Mouse (Mus musculus): ENCODE results near the gene Ndufs3. TPM values are rescaled to one million over a fixed set of nuclear protein-coding genes. Genes with fewer than 3 reads are reported as not detected.
A peak's percentile ranks its signal among the peaks of the same experiment; 100 is the strongest.

The Ndufs3 gene
- polyA plus RNA-seq, 1 experiment = 57.6 TPM

DNA sequence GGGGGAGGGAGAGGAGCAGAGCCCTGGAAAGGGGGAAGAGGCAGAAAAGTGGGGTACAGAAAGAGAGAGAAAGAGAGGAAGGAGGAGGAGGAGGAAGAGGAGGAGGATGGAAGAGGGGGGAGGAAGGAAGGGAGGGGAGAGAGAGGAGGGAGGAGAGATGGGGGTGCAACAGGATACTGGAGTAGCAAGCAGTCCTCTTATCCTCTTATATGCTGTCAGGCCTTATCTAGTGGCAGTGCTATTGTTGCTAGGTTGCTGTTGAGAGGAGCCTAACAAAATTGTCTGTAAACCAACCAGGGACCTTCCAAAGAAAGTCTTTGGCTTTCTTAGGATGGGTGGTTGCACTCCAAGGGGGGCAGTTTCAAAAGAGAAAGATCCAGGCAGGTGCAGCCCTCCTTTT is 25.2 kb downstream of the Ndufs3 start:
- Histone ChIP-seq H3K4me3 (replicated peaks; ENCODE audit: control insufficient read depth, low read depth, low read length) (no peak overlapping the region), H3K27ac (ENCODE audit: control insufficient read depth, insufficient read depth, low read depth, low read length, poor library complexity) (no peak overlapping the region), H3K4me1 (ENCODE audit: control insufficient read depth, insufficient read depth, low read length) (no peaks in the 10 kb centered on the region; the same call in 1 of the 2 replicates)
- TF ChIP-seq CTCF (IDR thresholded peaks at IDR 0.05; ENCODE audit: control insufficient read depth, insufficient read depth, low read length) = no peak
- TF ChIP-seq POLR2A (IDR thresholded peaks at IDR 0.05; ENCODE audit: borderline replicate concordance, control insufficient read depth, low read depth, low read length) = no peak

DNA sequence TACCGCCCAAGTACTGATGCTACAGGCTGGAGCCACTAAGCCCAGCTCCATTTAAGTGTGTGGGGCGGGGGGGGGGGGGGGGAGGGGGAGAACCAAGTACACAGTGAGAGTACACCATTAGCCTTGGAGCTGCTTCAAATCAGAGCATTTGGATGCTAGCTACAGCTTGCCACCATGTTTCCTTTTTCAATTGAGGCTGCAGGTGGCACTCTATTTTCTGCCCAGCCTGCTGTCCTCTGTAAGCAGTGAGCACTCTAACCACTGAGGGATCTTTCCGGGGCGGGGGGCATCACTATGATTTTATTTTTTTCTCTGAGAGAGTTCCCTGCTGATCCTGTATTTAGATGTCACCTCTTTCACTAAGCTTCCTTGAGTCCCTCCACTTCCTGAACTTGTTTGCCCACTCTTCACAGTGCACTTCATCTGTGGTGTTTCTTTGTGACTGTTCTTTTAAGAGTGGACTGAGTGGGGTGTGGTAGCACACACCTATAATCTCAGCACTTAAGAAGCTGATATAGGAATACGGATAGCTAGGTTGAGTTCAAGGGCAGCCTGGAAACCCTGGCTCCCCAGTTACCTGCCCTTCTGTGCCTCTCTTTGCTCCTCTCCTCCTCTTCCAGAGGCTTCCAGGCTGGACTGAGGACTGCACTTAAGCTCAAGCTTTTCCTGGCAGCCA is 26.9 kb downstream of the Ndufs3 start:
- TF ChIP-seq CTCF (IDR thresholded peaks at IDR 0.05; ENCODE audit: control insufficient read depth, insufficient read depth, low read length) (no peak), POLR2A (IDR thresholded peaks at IDR 0.05; ENCODE audit: borderline replicate concordance, control insufficient read depth, low read depth, low read length) (no peak)
- Histone ChIP-seq H3K4me3 (replicated peaks; ENCODE audit: control insufficient read depth, low read depth, low read length) (no peak overlapping the region), H3K27ac (ENCODE audit: control insufficient read depth, insufficient read depth, low read depth, low read length, poor library complexity) (no peak overlapping the region), H3K4me1 (ENCODE audit: control insufficient read depth, insufficient read depth, low read length) (no peaks in the 10 kb centered on the region; the same call in 1 of the 2 replicates)
- 65% methylated on average over 5 of the region's 5 CpGs for WGBS

DNA sequence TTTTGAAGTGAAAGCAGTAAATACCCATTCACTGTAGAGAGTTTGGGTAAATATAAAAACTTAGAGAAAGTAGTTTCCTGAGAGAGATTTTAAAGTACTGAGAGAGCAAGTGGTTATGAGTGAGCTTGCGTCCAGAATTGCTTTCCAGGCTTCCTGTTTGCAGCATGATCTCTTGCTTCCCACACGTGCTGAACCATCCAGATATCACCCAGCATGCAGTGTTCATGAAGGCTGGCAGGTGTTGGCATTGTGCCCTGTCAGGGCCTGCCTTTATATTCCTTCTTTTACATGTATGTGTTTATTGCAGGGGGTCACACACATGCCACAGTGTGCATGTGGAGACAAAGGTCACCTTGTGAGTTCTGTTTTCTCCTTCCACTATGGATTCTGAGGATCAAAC is 29.4 kb downstream of the Ndufs3 start:
- Histone ChIP-seq H3K4me3 (replicated peaks; ENCODE audit: control insufficient read depth, low read depth, low read length) (no peak overlapping the region), H3K27ac (ENCODE audit: control insufficient read depth, insufficient read depth, low read depth, low read length, poor library complexity) (no peak overlapping the region), H3K4me1 (ENCODE audit: control insufficient read depth, insufficient read depth, low read length) (no peaks in the 10 kb centered on the region; the same call in 1 of the 2 replicates)
- TF ChIP-seq CTCF (IDR thresholded peaks at IDR 0.05; ENCODE audit: control insufficient read depth, insufficient read depth, low read length) = no peak
- no peak for TF ChIP-seq POLR2A (IDR thresholded peaks at IDR 0.05; ENCODE audit: borderline replicate concordance, control insufficient read depth, low read depth, low read length)
- WGBS = 27% methylated on average over 2 of the region's 2 CpGs

GRCm38 (mm10) chr2:90874025-90874424 is 30.6 kb downstream of the Ndufs3 start:
- WGBS = 82% methylated on average over 1 of the region's 1 CpGs
- Histone ChIP-seq H3K27ac (ENCODE audit: control insufficient read depth, insufficient read depth, low read depth, low read length, poor library complexity) (no peak overlapping the region), H3K4me3 (replicated peaks; ENCODE audit: control insufficient read depth, low read depth, low read length) (no peak overlapping the region), H3K4me1 (ENCODE audit: control insufficient read depth, insufficient read depth, low read length) (no peaks in the 10 kb centered on the region; the same call in 1 of the 2 replicates)
- TF ChIP-seq CTCF (IDR thresholded peaks at IDR 0.05; ENCODE audit: control insufficient read depth, insufficient read depth, low read length) (no peak), POLR2A (IDR thresholded peaks at IDR 0.05; ENCODE audit: borderline replicate concordance, control insufficient read depth, low read depth, low read length) (no peak)

DNA sequence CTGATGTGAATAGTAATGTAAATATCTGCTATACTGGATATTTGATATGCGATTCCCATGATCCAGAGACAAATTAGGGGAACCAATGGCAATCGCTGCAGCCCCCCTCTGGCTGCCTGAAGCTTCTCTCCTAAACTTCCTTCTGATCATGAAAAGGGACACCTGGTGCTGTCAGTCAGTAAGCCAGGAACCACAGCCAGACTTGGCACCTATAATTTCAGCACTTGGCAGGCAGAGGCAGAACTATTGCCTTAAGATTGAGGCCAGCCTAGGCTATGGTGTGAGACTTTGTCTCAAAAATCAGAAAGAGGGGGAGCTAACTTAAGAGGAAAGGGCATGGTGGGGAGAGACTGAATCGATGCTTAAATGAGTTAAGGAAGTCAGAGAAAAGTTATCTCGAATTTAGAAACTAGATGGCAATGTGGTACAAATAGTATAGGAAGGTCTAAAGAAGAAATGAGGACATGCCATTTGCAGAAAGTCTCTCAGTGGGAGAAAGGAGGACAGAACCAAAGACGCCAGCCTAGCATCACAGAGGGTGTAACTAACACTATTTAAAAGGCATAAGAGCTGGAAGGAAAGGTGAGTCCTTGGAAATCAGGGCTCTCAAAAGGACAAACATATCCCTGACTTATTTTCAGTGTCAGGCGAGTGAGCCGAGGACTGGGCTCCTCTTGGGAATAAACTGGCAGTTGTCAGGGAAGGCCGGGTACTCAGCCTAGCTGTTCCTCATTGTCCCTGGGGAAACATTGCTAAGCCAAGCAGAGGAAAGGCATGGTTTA is 33.3 kb downstream of the Ndufs3 start:
- WGBS = 60% methylated on average over 8 of the region's 8 CpGs
- TF ChIP-seq CTCF (IDR thresholded peaks at IDR 0.05; ENCODE audit: control insufficient read depth, insufficient read depth, low read length) (no peak), POLR2A (IDR thresholded peaks at IDR 0.05; ENCODE audit: borderline replicate concordance, control insufficient read depth, low read depth, low read length) (no peak)
- Histone ChIP-seq H3K4me3 (replicated peaks; ENCODE audit: control insufficient read depth, low read depth, low read length) (no peak overlapping the region), H3K4me1 (ENCODE audit: control insufficient read depth, insufficient read depth, low read length) (no peaks in the 10 kb centered on the region; the same call in 1 of the 2 replicates), H3K27ac (ENCODE audit: control insufficient read depth, insufficient read depth, low read depth, low read length, poor library complexity) (no peak overlapping the region)

DNA sequence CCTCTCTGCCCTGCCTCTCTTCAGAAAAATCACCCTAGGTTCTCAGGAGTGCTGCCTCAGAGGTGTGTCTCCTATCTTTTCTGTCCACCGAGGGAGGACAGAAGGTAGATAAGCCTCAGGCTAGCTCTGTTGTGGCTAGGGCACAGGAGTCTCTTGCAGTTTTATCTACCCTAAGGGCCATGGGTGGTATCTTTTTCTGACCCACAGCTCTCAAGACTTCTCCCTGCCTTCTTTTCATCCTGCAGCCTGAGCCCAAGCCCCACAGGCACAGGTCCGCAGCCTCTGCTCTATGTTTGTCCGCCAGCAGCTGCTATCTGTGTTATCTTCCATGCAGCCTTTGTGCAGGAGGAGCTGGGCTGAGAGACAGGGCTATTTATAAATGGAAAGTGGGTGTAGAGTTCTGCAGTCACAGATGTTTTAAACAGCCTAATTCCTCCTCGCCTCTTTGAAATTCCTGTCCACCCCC is 34.5 kb downstream of the Ndufs3 start:
- 43% methylated on average over 4 of the region's 4 CpGs for WGBS
- H3K4me1 ChIP-seq (ENCODE audit: control insufficient read depth, insufficient read depth, low read length) = no peaks in the 10 kb centered on the region; the same call in 1 of the 2 replicates
- no peak for TF ChIP-seq POLR2A (IDR thresholded peaks at IDR 0.05; ENCODE audit: borderline replicate concordance, control insufficient read depth, low read depth, low read length)
- TF ChIP-seq CTCF (IDR thresholded peaks at IDR 0.05; ENCODE audit: control insufficient read depth, insufficient read depth, low read length) = no peak

DNA sequence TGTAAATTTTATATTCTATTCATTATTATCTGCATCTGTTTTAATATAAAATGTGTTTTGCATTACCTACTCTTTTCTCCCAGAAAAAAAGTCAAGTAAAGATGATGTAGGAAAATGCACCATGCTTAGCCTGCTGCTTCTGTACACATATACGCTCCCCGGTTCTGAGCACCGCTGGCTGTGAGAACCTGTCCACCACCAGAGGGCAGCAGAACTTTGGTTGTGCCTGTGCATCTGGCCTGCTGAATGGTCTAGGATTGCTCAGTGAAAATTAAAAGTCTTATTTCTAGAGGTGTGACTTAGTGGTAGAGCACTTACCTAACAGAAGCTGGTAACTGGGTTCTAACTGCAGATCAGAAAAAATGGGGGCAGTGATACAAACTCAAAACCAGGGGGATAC is 38.1 kb downstream of the Ndufs3 start:
- TF ChIP-seq CTCF (IDR thresholded peaks at IDR 0.05; ENCODE audit: control insufficient read depth, insufficient read depth, low read length) (peak; percentile 96), POLR2A (IDR thresholded peaks at IDR 0.05; ENCODE audit: borderline replicate concordance, control insufficient read depth, low read depth, low read length) (no peak)
- Histone ChIP-seq H3K4me3 (replicated peaks; ENCODE audit: control insufficient read depth, low read depth, low read length) (no peak overlapping the region), H3K4me1 (ENCODE audit: control insufficient read depth, insufficient read depth, low read length) (no peaks in the 10 kb centered on the region; the same call in 1 of the 2 replicates), H3K27ac (ENCODE audit: control insufficient read depth, insufficient read depth, low read depth, low read length, poor library complexity) (no peak overlapping the region)
- WGBS = 27% methylated on average over 3 of the region's 3 CpGs

More for the DNA sequence above, 34.5 kb downstream of the Ndufs3 start:
- Histone ChIP-seq H3K27ac (ENCODE audit: control insufficient read depth, insufficient read depth, low read depth, low read length, poor library complexity) (peak overlapping the region; percentile 56), H3K4me3 (replicated peaks; ENCODE audit: control insufficient read depth, low read depth, low read length) (no peak overlapping the region)

DNA sequence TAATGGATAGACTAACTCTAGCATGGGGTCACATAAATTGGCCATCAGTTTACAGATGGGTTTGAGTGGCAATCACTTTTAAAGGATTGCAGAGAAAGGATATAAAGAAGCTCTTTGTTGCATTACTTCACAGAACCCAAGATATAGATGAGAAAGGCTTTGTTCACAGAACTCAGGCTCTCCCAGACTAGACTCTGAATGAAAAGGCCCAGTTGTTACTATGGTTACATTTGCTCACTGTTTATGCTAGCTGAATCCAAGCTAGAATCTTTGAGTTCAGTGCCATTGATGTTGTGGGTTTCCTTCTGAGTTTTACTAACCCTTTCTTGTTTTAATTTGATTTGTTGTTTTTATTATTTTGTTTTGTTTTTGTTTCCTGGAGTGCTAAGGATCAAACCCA is 40.4 kb downstream of the Ndufs3 start:
- Histone ChIP-seq H3K4me1 (ENCODE audit: control insufficient read depth, insufficient read depth, low read length) (no peaks in the 10 kb centered on the region), H3K27ac (ENCODE audit: control insufficient read depth, insufficient read depth, low read depth, low read length, poor library complexity) (no peak overlapping the region), H3K4me3 (replicated peaks; ENCODE audit: control insufficient read depth, low read depth, low read length) (no peak overlapping the region)
- TF ChIP-seq CTCF (IDR thresholded peaks at IDR 0.05; ENCODE audit: control insufficient read depth, insufficient read depth, low read length) = no peak
- TF ChIP-seq POLR2A (IDR thresholded peaks at IDR 0.05; ENCODE audit: borderline replicate concordance, control insufficient read depth, low read depth, low read length) = no peak
